Mouse (Mus musculus) ovary, adult 10 weeks (tissue): ENCODE results near the gene Adcy2. TPM values are rescaled to one million over a fixed set of nuclear protein-coding genes. Genes with fewer than 3 reads are reported as not detected.

ENCODE experiments used
- polyA plus RNA-seq: library from polyadenylated mRNA; stranded (reverse); fragments of 350-450 nt; fragmentation: Illumina TruSeq; extraction: RNeasy Lipid Tissue Mini Kit (QIAGEN cat#74804); gene quantifications from one replicate; pipeline ENCODE4 v1.2.3, GENCODE M21; 2014

Gene Adcy2
- polyA plus RNA-seq: 2.7 TPM

GRCm38 (mm10) chr13:68998918-68999801 lies at the start of gene Adcy2:
Adcy2 (minus strand) TSS chr13:68999541.

GRCm38 (mm10) chr13:68597199-68597598 lies 402.1 kb downstream of the Adcy2 start, which contains the start of gene 1700001L19Rik:
1700001L19Rik (plus strand) TSS chr13:68597421.

GRCm38 (mm10) chr13:68581747-68582516 lies 417.4 kb downstream of the Adcy2 start, which contains the start of the genes Mtrr and Fastkd3:
Mtrr (minus strand) TSS chr13:68582149.
Fastkd3 (plus strand) TSS chr13:68582234.

